Mouse (Mus musculus) bone marrow, adult 2 months (tissue): ENCODE data around the gene Ipmk.

ENCODE experiments used
- CTCF ChIP-seq: fragments of 200-500 bp; IDR thresholded peaks from 2 replicates; pipeline ENCODE4 v1.5.1; 2011; ENCODE audit warnings: low read length, control low read depth; ENCODE audit not compliant: control insufficient read depth, insufficient read depth
- POLR2A ChIP-seq: fragments of 200-500 bp; IDR thresholded peaks from 2 replicates; pipeline ENCODE4 v1.6.1; 2011; ENCODE audit warnings: low read depth, mild to moderate bottlenecking, control low read depth, low read length, borderline replicate concordance; ENCODE audit not compliant: control insufficient read depth

- no peak for TF ChIP-seq POLR2A
- no peak for TF ChIP-seq CTCF
Observed at GRCm38 (mm10) chr10:71363440-71363839, 15.9 kb downstream of the Ipmk start.
